ENCODE assay signal across 9 mouse cellular contexts in the genomic region with DNA sequence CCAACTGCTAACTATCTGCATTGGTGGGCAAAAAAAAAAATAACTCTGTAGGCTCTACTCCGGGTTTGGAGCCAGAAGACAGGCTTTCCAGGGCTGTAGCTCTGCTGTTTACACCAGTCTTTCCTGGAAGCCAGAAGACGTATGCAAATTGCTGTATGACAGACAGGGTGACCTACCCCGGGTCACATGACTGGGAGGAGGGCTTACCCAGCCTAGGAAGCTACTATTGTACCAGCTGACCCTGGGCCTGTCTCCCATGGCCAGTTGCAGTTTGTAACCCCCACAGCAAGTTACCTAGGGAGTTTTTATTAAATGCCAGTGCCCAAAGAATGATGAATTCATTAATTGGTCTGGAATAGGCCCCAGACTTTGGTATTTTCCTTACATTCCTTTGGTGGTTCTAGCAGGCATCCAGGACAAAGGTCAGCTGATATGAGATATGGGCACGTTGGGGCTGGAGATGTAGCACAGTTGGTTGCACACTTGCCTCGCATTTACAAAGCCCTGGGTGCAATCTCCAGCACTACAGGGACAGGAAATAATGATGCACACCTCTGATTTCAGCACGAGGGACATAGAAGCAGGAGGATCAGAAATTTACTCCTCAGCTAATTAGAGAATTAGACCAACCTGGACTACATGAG. TPM values are rescaled to one million over a fixed set of nuclear protein-coding genes. Genes with fewer than 3 reads are reported as not detected.
A peak's percentile ranks its signal among the peaks of the same experiment; 100 is the strongest.
DNase-seq lines count a peak whose midpoint lies in the region; ATAC-seq lines count a peak whose summit lies in the region.
"Had no signal": no experiment of that assay in that cellular context is flagged by ENCODE, and none has a peak within 500 bp of the region (broad histone marks: within the 10 kb centered on the region; RNA-seq: fewer than 3 reads in every experiment).

No protein-coding gene starts in this region.

- no peak for ATAC-seq in midbrain, embryonic 12.5 days (ENCODE audit: low FRiP score, low read depth)
- no peak for ATAC-seq in midbrain, embryonic 16.5 days
- 0 out of 2 replicates have a peak, but pooled peaks have one; percentile 52 for ATAC-seq in kidney, embryonic 16.5 days (ENCODE audit: low FRiP score, low TSS enrichment)
- ATAC-seq in stomach, embryonic 15.5 days (ENCODE audit: insufficient read depth, low FRiP score, low read depth): peak; percentile 57; the same call in 1 of the 2 replicates
- no peak for ATAC-seq in monocyte, adult 5-6 weeks (replicated peaks; ENCODE audit: insufficient number of reproducible peaks, low FRiP score, low TSS enrichment, poor library complexity, severe bottlenecking)

- no peak overlapping the region for H3K9ac ChIP-seq in midbrain, embryonic 12.5 days (replicated peaks)
- no peak overlapping the region for H3K9ac ChIP-seq in midbrain, embryonic 16.5 days (ENCODE audit: low read depth, low read length)
- H3K9ac ChIP-seq in kidney, embryonic 16.5 days (replicated peaks; ENCODE audit: low read length): no peak overlapping the region
- no peak overlapping the region for H3K9ac ChIP-seq in stomach, embryonic 15.5 days

- DNase-seq in heart, adult 11 months: peak; percentile 91
- no peak for DNase-seq in heart, adult 8-10 months (ENCODE audit: low spot score)
- no peak for DNase-seq in spleen, postnatal 10 days (ENCODE audit: low spot score in 2 of 2)
- DNase-seq: adrenal gland, postnatal 25 days had no signal

- no peak overlapping the region for H3K4me3 ChIP-seq in midbrain, embryonic 12.5 days
- no peak overlapping the region for H3K4me3 ChIP-seq in midbrain, embryonic 16.5 days (ENCODE audit: low read depth, low read length)
- H3K4me3 ChIP-seq in kidney, embryonic 16.5 days (ENCODE audit: low read length): no peak overlapping the region
- H3K4me3 ChIP-seq in stomach, embryonic 15.5 days (replicated peaks): no peak overlapping the region

- H3K4me1 ChIP-seq in midbrain, embryonic 12.5 days: peaks cover 30% of the 10 kb centered on the region
- H3K4me1 ChIP-seq in midbrain, embryonic 16.5 days (ENCODE audit: control insufficient read depth, insufficient read depth, low read length): peaks cover 32% of the 10 kb centered on the region
- peaks cover 28% of the 10 kb centered on the region; the same call in 1 of the 2 replicates for H3K4me1 ChIP-seq in kidney, embryonic 16.5 days (ENCODE audit: insufficient read depth, low read length)
- H3K4me1 ChIP-seq in stomach, embryonic 15.5 days: peaks cover 8% of the 10 kb centered on the region

- H3K36me3 ChIP-seq in midbrain, embryonic 12.5 days: peaks cover 28% of the 10 kb centered on the region
- H3K36me3 ChIP-seq in midbrain, embryonic 16.5 days (ENCODE audit: control insufficient read depth, insufficient read depth, low read length): peaks cover 7% of the 10 kb centered on the region; the same call in 1 of the 2 replicates
- peaks cover 13% of the 10 kb centered on the region for H3K36me3 ChIP-seq in kidney, embryonic 16.5 days (ENCODE audit: insufficient read depth, low read length)
- H3K36me3 ChIP-seq in stomach, embryonic 15.5 days: peaks cover 6% of the 10 kb centered on the region; the same call in 1 of the 2 replicates

- no peaks in the 10 kb centered on the region for H3K9me3 ChIP-seq in midbrain, embryonic 12.5 days
- no peaks in the 10 kb centered on the region for H3K9me3 ChIP-seq in midbrain, embryonic 16.5 days (replicated peaks; ENCODE audit: control insufficient read depth, low read length, poor library complexity, severe bottlenecking)
- no peaks in the 10 kb centered on the region for H3K9me3 ChIP-seq in kidney, embryonic 16.5 days (ENCODE audit: low read length)
- H3K9me3 ChIP-seq in stomach, embryonic 15.5 days: no peaks in the 10 kb centered on the region

- no peak overlapping the region for H3K4me2 ChIP-seq in midbrain, embryonic 12.5 days (replicated peaks)
- H3K4me2 ChIP-seq in midbrain, embryonic 16.5 days (ENCODE audit: low read length): no peak overlapping the region
- no peak overlapping the region for H3K4me2 ChIP-seq in kidney, embryonic 16.5 days (replicated peaks; ENCODE audit: low read depth, low read length)
- no peak overlapping the region for H3K4me2 ChIP-seq in stomach, embryonic 15.5 days

- 78% methylated on average over 6 of the region's 6 CpGs for WGBS in midbrain, embryonic 12.5 days
- WGBS in midbrain, embryonic 16.5 days: 77% methylated on average over 6 of the region's 6 CpGs
- WGBS in kidney, embryonic 16.5 days: 59% methylated on average over 6 of the region's 6 CpGs
- WGBS in stomach, embryonic 15.5 days: 53% methylated on average over 6 of the region's 6 CpGs

- no peaks in the 10 kb centered on the region for H3K27me3 ChIP-seq in midbrain, embryonic 12.5 days
- H3K27me3 ChIP-seq in midbrain, embryonic 16.5 days (ENCODE audit: control insufficient read depth, insufficient read depth, low read depth, low read length): no peaks in the 10 kb centered on the region
- H3K27me3 ChIP-seq in kidney, embryonic 16.5 days (ENCODE audit: insufficient read depth, low read length): no peaks in the 10 kb centered on the region
- no peaks in the 10 kb centered on the region for H3K27me3 ChIP-seq in stomach, embryonic 15.5 days (replicated peaks)

- H3K27ac ChIP-seq in midbrain, embryonic 12.5 days (replicated peaks): 0 out of 2 replicates have a peak overlapping the region, but pooled peaks have one; percentile 15
- no peak overlapping the region; the same call in none of the 2 replicates for H3K27ac ChIP-seq in midbrain, embryonic 16.5 days (ENCODE audit: low read length)
- no peak overlapping the region for H3K27ac ChIP-seq in kidney, embryonic 16.5 days (ENCODE audit: low read length)
- no peak overlapping the region for H3K27ac ChIP-seq in stomach, embryonic 15.5 days

RNA-seq across cellular contexts. Expression of a gene that starts 52.0 kb away (rescaled TPM):
- 10 to 100 TPM; 10.7 to 16.7 (median 14.3) TPM for total RNA-seq in heart, adult 8-10 months (2022)
- polyA plus RNA-seq in midbrain, embryonic 12.5 days (2016; fragmentation: Nextera tagmentation; extraction: Ambion mirVana): 12.0 and 13.0 TPM in 2 replicates
- 11.6 and 13.8 TPM in 2 replicates for polyA plus RNA-seq in midbrain, embryonic 16.5 days (2015; fragmentation: Nextera tagmentation; extraction: Ambion mirVana)
- 6.9 and 7.3 TPM in 2 replicates for polyA plus RNA-seq in kidney, embryonic 16.5 days (2015; fragmentation: Nextera tagmentation; extraction: Ambion mirVana)
- polyA plus RNA-seq in stomach, embryonic 15.5 days (2015; fragmentation: Nextera tagmentation; extraction: Ambion mirVana): 7.7 and 8.4 TPM in 2 replicates
- total RNA-seq in monocyte, adult 5-6 weeks (2017): 1.2 to 8.0 TPM (median 2.2 TPM) in 3 replicates

Comparison
In these comparisons a context has a peak if more than half of its experiments do, and no peak if none do; other contexts are left out.
1. ATAC-seq: peak in kidney, embryonic 16.5 days (single experiment) and stomach, embryonic 15.5 days (single experiment); none in midbrain, embryonic 12.5 days (single experiment), midbrain, embryonic 16.5 days (single experiment) and monocyte, adult 5-6 weeks (single experiment).